Mouse (Mus musculus) megakaryocyte progenitor cell, adult 5-6 weeks (primary cell): ENCODE results near the gene Tgoln1. TPM values are rescaled to one million over a fixed set of nuclear protein-coding genes. Genes with fewer than 3 reads are reported as not detected.

Experiments
- ATAC-seq: replicated peaks from 2 replicates; pipeline ENCODE4 v1.8.0; 2016; ENCODE audit warnings: mild to moderate bottlenecking, moderate TSS enrichment, inconsistent platforms; ENCODE audit not compliant: poor library complexity
- total RNA-seq, 2 experiments: library from RNA; stranded (forward) in 1 of 2; stranded (reverse) in 1 of 2; fragments of 157-497, 149-512 nt in 1 of 2; fragments of 200-1000 nt in 1 of 2; gene quantifications; 2 replicates each; pipeline versions ENCODE4 v1.2.3 to v1.2.4; 2015 to 2017

Tgoln1 gene
- total RNA-seq, 2 experiments from 2014 or later: 51.5 to 55.1 TPM

- no peak for ATAC-seq
These were observed 56.0 kb downstream of the Tgoln1 start for GRCm38 (mm10) chr6:72560801-72561200.

Other genes with a start within 250 kb of the Tgoln1 start
- gene Vamp5, start 236.5 kb downstream of the Tgoln1 start, total RNA-seq (2015): 39.1 and 70.3 TPM in 2 replicates
- gene Vamp5, start 236.5 kb downstream of the Tgoln1 start, total RNA-seq (2017): 13.0 and 34.9 TPM in 2 replicates
- gene Vamp8, start 226.3 kb downstream of the Tgoln1 start, total RNA-seq (2015): 240 and 247 TPM in 2 replicates
- gene Vamp8, start 226.3 kb downstream of the Tgoln1 start, total RNA-seq (2017): 267 and 283 TPM in 2 replicates
- 11.2 and 11.6 TPM in 2 replicates for gene Ggcx, start 202.7 kb downstream of the Tgoln1 start, total RNA-seq (2015)
- gene Ggcx, start 202.7 kb downstream of the Tgoln1 start, total RNA-seq (2017): 6.7 and 8.5 TPM in 2 replicates
- gene Mat2a, start 177.4 kb downstream of the Tgoln1 start, total RNA-seq (2015): 342 and 403 TPM in 2 replicates
- gene Mat2a, start 177.4 kb downstream of the Tgoln1 start, total RNA-seq (2017): 192 and 230 TPM in 2 replicates
- not detected in 2 replicates for gene Sh2d6, start 95.3 kb downstream of the Tgoln1 start, total RNA-seq (2015)
- gene Sh2d6, start 95.3 kb downstream of the Tgoln1 start, total RNA-seq (2017): not detected in 2 replicates
- gene Capg, start 72.6 kb downstream of the Tgoln1 start, total RNA-seq (2015): 24.4 and 25.5 TPM in 2 replicates
- 42.7 and 60.1 TPM in 2 replicates for gene Capg, start 72.6 kb downstream of the Tgoln1 start, total RNA-seq (2017)
- 12.9 and 15.6 TPM in 2 replicates for gene Elmod3, start 18.6 kb downstream of the Tgoln1 start, total RNA-seq (2015)
- 9.7 and 13.8 TPM in 2 replicates for gene Elmod3, start 18.6 kb downstream of the Tgoln1 start, total RNA-seq (2017)
- 20.3 and 20.8 TPM in 2 replicates for gene Retsat, start 18.5 kb downstream of the Tgoln1 start, total RNA-seq (2015)
- 20.0 and 27.5 TPM in 2 replicates for gene Retsat, start 18.5 kb downstream of the Tgoln1 start, total RNA-seq (2017)
- gene Tcf7l1, start 172.3 kb upstream of the Tgoln1 start, total RNA-seq (2015): 0.37 and 0.52 TPM in 2 replicates
- gene Tcf7l1, start 172.3 kb upstream of the Tgoln1 start, total RNA-seq (2017): not detected in 2 replicates